Mouse (Mus musculus): Measurements from ENCODE around the gene Mmp8.

GRCm38 (mm10) chr9:7553536-7553935 is 4.7 kb upstream of the Mmp8 start:
- no peak for TF ChIP-seq CTCF (IDR thresholded peaks at IDR 0.05; ENCODE audit: borderline replicate concordance, extremely low read depth, insufficient read depth, insufficient read length)
- TF ChIP-seq POLR2A (IDR thresholded peaks at IDR 0.05; ENCODE audit: borderline replicate concordance, extremely low read depth, insufficient read depth, insufficient read length, poor library complexity, severe bottlenecking) = no peak

Measured in brain, embryonic 14.5 days (tissue).